Mouse (Mus musculus): ENCODE results near the gene Rd3l. TPM values are rescaled to one million over a fixed set of nuclear protein-coding genes. Genes with fewer than 3 reads are reported as not detected.
"Not testable (repeated sequence)": the region's sequence is repeated elsewhere in the genome, so short reads cannot be mapped to it uniquely, and the experiment has no call there.

The Rd3l gene
- polyA plus RNA-seq, 1 experiment: not detected

DNA sequence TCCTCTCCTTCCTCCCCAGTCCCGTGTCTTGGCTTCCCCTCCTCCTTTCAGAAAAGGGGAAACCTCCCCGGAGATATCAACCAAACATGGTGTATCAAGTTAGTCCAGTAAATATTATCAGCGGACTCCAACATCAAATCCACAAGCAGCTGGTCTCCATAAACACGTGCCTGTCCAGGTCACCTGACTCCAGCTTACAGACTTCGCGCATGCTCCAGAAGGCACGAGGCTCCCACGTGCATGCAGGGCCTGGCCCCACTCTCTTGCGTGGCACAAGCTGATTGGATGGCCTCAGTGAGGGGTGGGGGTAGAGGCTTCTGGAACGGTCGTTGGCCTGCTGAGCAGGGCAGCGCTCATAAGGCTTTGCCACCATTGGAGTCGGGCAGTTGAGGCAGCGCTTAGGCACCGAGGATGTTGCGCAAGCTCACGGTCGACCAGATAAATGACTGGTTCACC is 9.9 kb downstream of the Rd3l start, which contains the start of gene Tdrd9:
Tdrd9 (plus strand) TSS at position 329 of the 456 bp plus-strand sequence.
- no peak for TF ChIP-seq POLR2A (IDR thresholded peaks at IDR 0.05; ENCODE audit: low read depth, low read length)
- TF ChIP-seq CTCF (IDR thresholded peaks at IDR 0.05; ENCODE audit: borderline replicate concordance, insufficient read depth, low read length): no peak
- Histone ChIP-seq H3K4me1 (ENCODE audit: control insufficient read depth, insufficient read depth, low read length) (no peaks in the 10 kb centered on the region), H3K4me3 (ENCODE audit: insufficient read depth, low read length) (no peak within 1 kb of the TSS), H3K27ac (ENCODE audit: insufficient read depth, low read length) (no peak within 1 kb of the TSS)

DNA sequence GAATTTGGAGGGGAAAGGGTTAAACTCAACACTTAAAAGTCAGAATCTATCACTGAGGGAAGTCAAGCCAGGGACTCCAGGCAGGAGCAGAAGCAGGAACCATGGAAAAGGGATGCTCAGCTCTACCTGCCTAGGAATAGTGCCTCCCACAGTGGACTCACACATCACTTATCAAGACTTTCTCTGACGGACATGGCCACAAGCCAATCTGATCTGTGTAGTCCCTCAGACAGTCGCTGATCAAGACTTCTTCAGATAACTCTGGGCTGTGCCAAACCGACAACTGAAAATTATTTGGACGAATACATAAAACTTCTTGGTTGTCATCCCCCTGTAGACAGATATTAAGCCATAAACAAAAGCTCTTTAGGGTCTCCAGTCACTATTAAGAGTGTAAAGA is 11.0 kb downstream of the Rd3l start:
- H3K4me3 ChIP-seq (ENCODE audit: insufficient read depth, low read length): no peak overlapping the region
- TF ChIP-seq CTCF (IDR thresholded peaks at IDR 0.05; ENCODE audit: borderline replicate concordance, insufficient read depth, low read length) (no peak), POLR2A (IDR thresholded peaks at IDR 0.05; ENCODE audit: low read depth, low read length) (no peak)
- peaks cover 7% of the 10 kb centered on the region for H3K4me1 ChIP-seq (ENCODE audit: control insufficient read depth, insufficient read depth, low read length)
- no peak overlapping the region for H3K27ac ChIP-seq (ENCODE audit: insufficient read depth, low read length)

DNA sequence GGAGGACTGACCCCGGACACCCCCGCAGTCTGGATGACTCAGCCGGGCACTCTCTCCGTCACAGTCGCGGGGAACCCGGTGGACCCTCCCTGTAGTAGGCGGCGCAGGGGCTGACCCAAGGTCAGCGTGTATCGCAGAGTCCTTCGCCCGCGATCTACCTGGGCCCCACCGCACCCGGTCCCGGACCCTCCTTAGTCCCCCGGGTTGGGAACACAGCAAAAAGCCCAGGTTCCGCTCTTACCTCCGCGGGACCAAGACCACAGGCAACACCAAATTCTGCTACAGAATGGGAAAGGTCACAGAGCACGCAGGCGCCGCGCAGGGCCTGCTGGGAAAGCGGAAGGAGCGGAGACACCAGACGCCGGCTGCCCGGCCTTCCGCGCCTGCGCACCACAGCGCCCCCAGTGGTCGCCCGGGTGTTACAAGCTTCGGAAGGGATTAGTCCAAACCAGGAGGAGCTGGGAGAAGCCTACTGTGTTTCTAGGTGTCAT is 14.4 kb downstream of the Rd3l start, which contains the start of gene Atp5mpl:
Atp5mpl (minus strand) TSS at position 295 of the 491 bp plus-strand sequence.
- Histone ChIP-seq H3K27ac (ENCODE audit: insufficient read depth, low read length) (peak within 1 kb of the TSS; percentile 69; the same call in 1 of the 2 replicates), H3K4me3 (ENCODE audit: insufficient read depth, low read length) (peak within 1 kb of the TSS; percentile 96), H3K4me1 (ENCODE audit: control insufficient read depth, insufficient read depth, low read length) (peaks cover 7% of the 10 kb centered on the region)
- peak; percentile 48 for TF ChIP-seq CTCF (IDR thresholded peaks at IDR 0.05; ENCODE audit: borderline replicate concordance, insufficient read depth, low read length)
- peak; percentile 84 for TF ChIP-seq POLR2A (IDR thresholded peaks at IDR 0.05; ENCODE audit: low read depth, low read length)

GRCm38 (mm10) chr12:111963339-111963738 is 17.8 kb downstream of the Rd3l start:
- no peak overlapping the region for H3K4me3 ChIP-seq (ENCODE audit: insufficient read depth, low read length)
- H3K4me1 ChIP-seq (ENCODE audit: control insufficient read depth, insufficient read depth, low read length): peaks cover 7% of the 10 kb centered on the region
- no peak for TF ChIP-seq CTCF (IDR thresholded peaks at IDR 0.05; ENCODE audit: borderline replicate concordance, insufficient read depth, low read length)
- TF ChIP-seq POLR2A (IDR thresholded peaks at IDR 0.05; ENCODE audit: low read depth, low read length): no peak
- no peak overlapping the region for H3K27ac ChIP-seq (ENCODE audit: insufficient read depth, low read length)

DNA sequence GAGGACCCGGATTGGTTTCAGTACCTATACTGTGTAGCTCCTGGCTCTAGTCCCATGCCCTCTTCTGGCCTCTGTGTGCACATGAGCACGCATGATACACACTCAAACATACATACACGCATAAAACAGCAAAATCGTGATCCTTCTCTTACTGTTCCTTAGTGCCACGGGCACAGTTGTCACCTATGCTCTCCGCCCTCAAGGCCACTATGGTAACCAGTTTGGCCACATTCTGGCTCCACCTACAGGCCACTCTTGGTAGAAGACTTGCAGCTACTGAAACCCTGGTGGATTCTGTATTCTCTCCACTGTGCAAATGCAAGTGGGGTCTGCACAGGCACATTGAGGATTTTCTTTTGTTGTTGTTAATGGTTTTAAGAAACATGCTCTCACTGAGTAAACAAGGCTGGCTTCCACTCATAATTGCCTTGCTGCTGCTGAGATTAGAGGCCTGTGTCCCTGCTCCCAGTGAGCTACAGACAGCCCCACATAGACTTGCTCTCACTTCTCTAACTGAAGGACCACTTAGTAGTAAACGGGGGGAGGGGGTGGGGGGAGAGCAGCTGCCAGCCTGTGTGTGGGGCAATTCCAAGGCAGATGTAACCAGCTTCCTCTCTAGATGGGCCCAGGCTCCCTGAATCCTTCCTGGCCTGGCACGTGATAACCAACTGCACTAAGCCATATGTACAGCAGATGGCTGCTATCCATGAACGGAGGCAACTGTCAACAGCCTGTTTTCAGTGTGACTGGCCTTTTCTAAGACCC is 22.8 kb downstream of the Rd3l start:
- Histone ChIP-seq H3K27ac (ENCODE audit: insufficient read depth, low read length) (no peak overlapping the region), H3K4me1 (ENCODE audit: control insufficient read depth, insufficient read depth, low read length) (no peaks in the 10 kb centered on the region), H3K4me3 (ENCODE audit: insufficient read depth, low read length) (no peak overlapping the region)
- TF ChIP-seq CTCF (IDR thresholded peaks at IDR 0.05; ENCODE audit: borderline replicate concordance, insufficient read depth, low read length) (peak; percentile 74), POLR2A (IDR thresholded peaks at IDR 0.05; ENCODE audit: low read depth, low read length) (no peak)

GRCm38 (mm10) chr12:111956173-111956572 is 24.9 kb downstream of the Rd3l start:
- no peak overlapping the region for H3K4me3 ChIP-seq (ENCODE audit: insufficient read depth, low read length)
- no peak overlapping the region for H3K27ac ChIP-seq (ENCODE audit: insufficient read depth, low read length)
- TF ChIP-seq CTCF (IDR thresholded peaks at IDR 0.05; ENCODE audit: borderline replicate concordance, insufficient read depth, low read length): no peak
- no peak for TF ChIP-seq POLR2A (IDR thresholded peaks at IDR 0.05; ENCODE audit: low read depth, low read length)
- no peaks in the 10 kb centered on the region for H3K4me1 ChIP-seq (ENCODE audit: control insufficient read depth, insufficient read depth, low read length)

DNA sequence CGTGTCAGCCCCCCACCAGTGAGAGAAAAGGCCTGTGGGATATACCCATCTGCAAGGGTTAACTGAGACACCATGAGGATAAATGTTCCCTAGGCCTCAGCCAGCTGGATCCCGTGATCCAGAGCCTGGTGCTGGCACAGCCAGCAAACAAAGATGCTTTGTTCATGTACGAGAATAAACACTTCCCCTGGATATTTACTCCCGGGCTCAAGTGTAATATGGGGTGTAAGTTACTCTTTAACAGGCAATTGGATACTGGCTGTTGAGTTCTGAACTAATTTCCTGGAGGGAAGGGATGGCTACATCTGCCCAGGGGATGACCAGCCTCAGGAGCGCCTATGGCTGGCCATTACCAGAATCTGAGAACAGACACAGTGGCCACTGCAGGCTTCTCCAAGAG is 29.4 kb downstream of the Rd3l start:
- TF ChIP-seq POLR2A (IDR thresholded peaks at IDR 0.05; ENCODE audit: low read depth, low read length) (no peak), CTCF (IDR thresholded peaks at IDR 0.05; ENCODE audit: borderline replicate concordance, insufficient read depth, low read length) (no peak)
- Histone ChIP-seq H3K4me3 (ENCODE audit: insufficient read depth, low read length) (no peak overlapping the region), H3K27ac (ENCODE audit: insufficient read depth, low read length) (no peak overlapping the region), H3K4me1 (ENCODE audit: control insufficient read depth, insufficient read depth, low read length) (no peaks in the 10 kb centered on the region)

DNA sequence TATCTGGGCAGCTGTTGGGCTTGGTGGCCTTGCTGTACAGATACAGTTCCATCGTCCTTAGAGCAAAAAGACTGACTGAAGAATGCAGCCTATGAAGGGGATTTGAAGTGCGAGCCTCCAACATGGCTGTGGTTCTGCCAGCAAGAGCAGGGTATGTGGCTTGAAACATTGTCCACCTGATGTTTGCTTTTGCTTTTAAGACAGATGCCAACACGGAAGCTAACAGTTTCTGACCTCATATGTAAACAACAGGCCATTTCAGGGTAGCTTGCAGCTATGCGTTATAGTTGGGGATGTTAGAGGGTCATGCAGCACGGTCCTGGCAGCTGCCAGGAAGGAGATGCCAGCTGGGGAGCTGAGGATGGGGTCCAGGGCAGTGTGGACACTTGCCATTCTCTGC is 30.6 kb downstream of the Rd3l start:
- no peak for TF ChIP-seq POLR2A (IDR thresholded peaks at IDR 0.05; ENCODE audit: low read depth, low read length)
- TF ChIP-seq CTCF (IDR thresholded peaks at IDR 0.05; ENCODE audit: borderline replicate concordance, insufficient read depth, low read length): no peak
- H3K4me3 ChIP-seq (ENCODE audit: insufficient read depth, low read length): no peak overlapping the region
- no peak overlapping the region for H3K27ac ChIP-seq (ENCODE audit: insufficient read depth, low read length)
- H3K4me1 ChIP-seq (ENCODE audit: control insufficient read depth, insufficient read depth, low read length): peaks cover 1% of the 10 kb centered on the region; the same call in 1 of the 2 replicates

- Histone ChIP-seq H3K4me3 (ENCODE audit: insufficient read depth, low read length) (no peak overlapping the region), H3K27ac (ENCODE audit: insufficient read depth, low read length) (peak overlapping the region; percentile 25; the same call in 1 of the 2 replicates), H3K4me1 (ENCODE audit: control insufficient read depth, insufficient read depth, low read length) (peaks cover 5% of the 10 kb centered on the region; the same call in 1 of the 2 replicates)
- TF ChIP-seq CTCF (IDR thresholded peaks at IDR 0.05; ENCODE audit: borderline replicate concordance, insufficient read depth, low read length) (no peak; the same call in 1 of the 2 replicates), POLR2A (IDR thresholded peaks at IDR 0.05; ENCODE audit: low read depth, low read length) (no peak)
Measured at GRCm38 (mm10) chr12:111946716-111947115, 34.4 kb downstream of the Rd3l start.

GRCm38 (mm10) chr12:111945765-111946655 is 35.1 kb downstream of the Rd3l start:
- not testable (repeated sequence) for H3K4me3 ChIP-seq (ENCODE audit: insufficient read depth, low read length); H3K4me1 ChIP-seq (ENCODE audit: control insufficient read depth, insufficient read depth, low read length)
- H3K27ac ChIP-seq (ENCODE audit: insufficient read depth, low read length): peak overlapping the region; percentile 25

Data from embryonic fibroblast, embryonic 13.5 days (primary cell).